Mouse (Mus musculus): ENCODE data around the gene Olfr1080.
"Not testable (repeated sequence)": the region's sequence is repeated elsewhere in the genome, so short reads cannot be mapped to it uniquely, and the experiment has no call there.

Olfr1080 gene

GRCm38 (mm10) chr2:86558135-86558534, at the start of gene Olfr1080:
TSS of gene Olfr1080 (minus strand) at chr2:86558235.
- not testable (repeated sequence) for H3K36me3 ChIP-seq (ENCODE audit: control insufficient read depth, insufficient read depth, low read length, poor library complexity, severe bottlenecking); DNase-seq (ENCODE audit: low read depth, low spot score); H3K27me3 ChIP-seq (ENCODE audit: control insufficient read depth, insufficient read depth, low read length, poor library complexity, severe bottlenecking)

DNA sequence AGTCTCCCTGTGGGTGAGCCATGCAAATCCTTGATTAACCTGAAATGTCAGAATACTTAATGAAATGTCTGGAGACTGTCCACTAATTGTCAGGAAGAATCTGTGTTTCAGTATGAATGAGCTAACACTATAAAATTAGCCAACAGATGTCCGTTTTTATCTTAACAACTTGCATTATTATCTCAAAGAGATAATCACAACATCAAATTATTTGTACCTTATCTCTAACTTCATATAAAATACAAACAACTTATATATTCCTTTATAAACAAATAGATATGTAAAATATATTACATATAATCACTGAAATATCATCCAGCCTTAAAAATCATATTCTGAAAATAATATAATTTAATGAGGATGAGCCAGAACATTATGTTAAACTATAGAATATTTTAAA, 40.8 kb upstream of the Olfr1080 start, which contains the start of gene Olfr1082:
Gene Olfr1082, minus strand, starts transcription at position 101 of the 400 bp plus-strand sequence.
- not testable (repeated sequence) for H3K36me3 ChIP-seq (ENCODE audit: control insufficient read depth, insufficient read depth, low read length, poor library complexity, severe bottlenecking); DNase-seq (ENCODE audit: low read depth, low spot score); H3K27me3 ChIP-seq (ENCODE audit: control insufficient read depth, insufficient read depth, low read length, poor library complexity, severe bottlenecking)

GRCm38 (mm10) chr2:86542380-86542779, 15.7 kb downstream of the Olfr1080 start, which contains the start of gene Olfr1079:
TSS of gene Olfr1079 (minus strand) at chr2:86542480.
- no peak for DNase-seq (ENCODE audit: low read depth, low spot score)
- no peaks in the 10 kb centered on the region for H3K36me3 ChIP-seq (ENCODE audit: control insufficient read depth, insufficient read depth, low read length, poor library complexity, severe bottlenecking)
- H3K27me3 ChIP-seq (ENCODE audit: control insufficient read depth, insufficient read depth, low read length, poor library complexity, severe bottlenecking) = no peaks in the 10 kb centered on the region

- no peak for DNase-seq (ENCODE audit: low read depth, low spot score)
- no peaks in the 10 kb centered on the region for H3K36me3 ChIP-seq (ENCODE audit: control insufficient read depth, insufficient read depth, low read length, poor library complexity, severe bottlenecking)
- no peaks in the 10 kb centered on the region for H3K27me3 ChIP-seq (ENCODE audit: control insufficient read depth, insufficient read depth, low read length, poor library complexity, severe bottlenecking)
These were observed 27.0 kb downstream of the Olfr1080 start for GRCm38 (mm10) chr2:86530991-86531390.

GRCm38 (mm10) chr2:86508161-86508560, 49.9 kb downstream of the Olfr1080 start, which contains the start of gene Olfr1076:
TSS of gene Olfr1076 (plus strand) at chr2:86508461.
- DNase-seq (ENCODE audit: low read depth, low spot score) = no peak
- Histone ChIP-seq H3K27me3 (ENCODE audit: control insufficient read depth, insufficient read depth, low read length, poor library complexity, severe bottlenecking) (no peaks in the 10 kb centered on the region), H3K36me3 (ENCODE audit: control insufficient read depth, insufficient read depth, low read length, poor library complexity, severe bottlenecking) (no peaks in the 10 kb centered on the region)
